8 mouse cellular contexts compared by ENCODE assay signal in genomic region chr8:90348178-90348925, GRCm38 (mm10). TPM values are rescaled to one million over a fixed set of nuclear protein-coding genes. Genes with fewer than 3 reads are reported as not detected.
A peak's percentile ranks its signal among the peaks of the same experiment; 100 is the strongest.
DNase-seq lines count a peak whose midpoint lies in the region; ATAC-seq lines count a peak whose summit lies in the region.

Gene Tox3, minus strand, starts transcription at chr8:90348343.

- H3K9me3 ChIP-seq in embryonic facial prominence, embryonic 12.5 days = no peaks in the 10 kb centered on the region
- no peaks in the 10 kb centered on the region for H3K9me3 ChIP-seq in lung, embryonic 16.5 days (ENCODE audit: control insufficient read depth, low read length)

- peaks cover 6% of the 10 kb centered on the region; the same call in 1 of the 2 replicates for H3K27me3 ChIP-seq in embryonic facial prominence, embryonic 12.5 days
- no peaks in the 10 kb centered on the region; the same call in 1 of the 2 replicates for H3K27me3 ChIP-seq in lung, embryonic 16.5 days (ENCODE audit: control insufficient read depth, insufficient read depth, low read depth, low read length)

- peak within 1 kb of the TSS; percentile 73 for H3K27ac ChIP-seq in embryonic facial prominence, embryonic 12.5 days
- H3K27ac ChIP-seq in lung, embryonic 16.5 days (ENCODE audit: low read length) = peak within 1 kb of the TSS; percentile 80

- WGBS in embryonic facial prominence, embryonic 12.5 days = 1% methylated on average over 48 of the region's 89 CpGs
- WGBS in lung, embryonic 16.5 days = 4% methylated on average over 27 of the region's 89 CpGs

- peak within 1 kb of the TSS; percentile 76 for H3K4me2 ChIP-seq in embryonic facial prominence, embryonic 12.5 days (replicated peaks)
- H3K4me2 ChIP-seq in lung, embryonic 16.5 days (ENCODE audit: low read depth, low read length) = peak within 1 kb of the TSS; percentile 95

- H3K4me3 ChIP-seq in embryonic facial prominence, embryonic 12.5 days = peak within 1 kb of the TSS; percentile 72
- peak within 1 kb of the TSS; percentile 72 for H3K4me3 ChIP-seq in lung, embryonic 16.5 days (ENCODE audit: low read length)

- intact Hi-C loops in heart, postnatal 10 days (cut with DNase I) = loop anchor here (5.0 kb wide), 3 partner anchors 46 to 346 kb away; no protein-coding TSS in a partner anchor

- peak; percentile 64; the same call in 1 of the 2 replicates for ATAC-seq in embryonic facial prominence, embryonic 12.5 days (ENCODE audit: insufficient number of reproducible peaks, insufficient read depth, low FRiP score, low TSS enrichment)
- peak; percentile 64 for ATAC-seq in lung, embryonic 16.5 days (ENCODE audit: low read depth)

- H3K4me1 ChIP-seq in embryonic facial prominence, embryonic 12.5 days = peaks cover 13% of the 10 kb centered on the region; the same call in 1 of the 2 replicates
- peaks cover 19% of the 10 kb centered on the region for H3K4me1 ChIP-seq in lung, embryonic 16.5 days (replicated peaks; ENCODE audit: control insufficient read depth, insufficient read depth, low read length)

- DNase-seq in left cerebral cortex, adult 18-20 months (ENCODE audit: low spot score in 2 of 2) = peak; percentile 23 to 28
- no peak for DNase-seq in left cerebral cortex, adult 11 months (ENCODE audit: low spot score)
- DNase-seq in heart, postnatal 10 days = peak; percentile 43 to 58
- DNase-seq in kidney, postnatal 36 days = peak; percentile 54 to 79
- peak; percentile 60 for DNase-seq in ovary, postnatal 36 days (ENCODE audit: low spot score)
- DNase-seq in spleen, postnatal 36 days (ENCODE audit: low spot score in 2 of 2) = no peak

- H3K9ac ChIP-seq in embryonic facial prominence, embryonic 12.5 days = peak within 1 kb of the TSS; percentile 86
- H3K9ac ChIP-seq in lung, embryonic 16.5 days (ENCODE audit: low read length) = peak within 1 kb of the TSS; percentile 85

- H3K36me3 ChIP-seq in embryonic facial prominence, embryonic 12.5 days = no peaks in the 10 kb centered on the region
- no peaks in the 10 kb centered on the region for H3K36me3 ChIP-seq in lung, embryonic 16.5 days (ENCODE audit: control insufficient read depth, insufficient read depth, low read length)

RNA-seq across cellular contexts. Expression of gene Tox3, which starts in this region (rescaled TPM):
- total RNA-seq in left cerebral cortex, adult 18-20 months (2021) = 10 to 100 TPM; 23.3 to 24.7 TPM
- 13.8 and 18.3 TPM in 2 replicates for polyA plus RNA-seq in embryonic facial prominence, embryonic 12.5 days (2016; fragmentation: Nextera tagmentation; extraction: Ambion mirVana)
- 10 to 100 TPM in 1 of 2 experiments, 1 to 10 TPM in 1; 8.1 to 13.6 TPM for total RNA-seq in heart, postnatal 10 days (2021)
- 2.1 and 3.0 TPM in 2 replicates for polyA plus RNA-seq in lung, embryonic 16.5 days (2015; fragmentation: Nextera tagmentation; extraction: Ambion mirVana)

Comparison
In these comparisons a context has a peak if more than half of its experiments do, and no peak if none do; other contexts are left out.
1. DNase-seq: peak in left cerebral cortex, adult 18-20 months (2 of 2), heart, postnatal 10 days (2 of 2), kidney, postnatal 36 days (2 of 2) and ovary, postnatal 36 days (single experiment); none in left cerebral cortex, adult 11 months (single experiment) and spleen, postnatal 36 days (0 of 2).